8 mouse cellular contexts compared by ENCODE assay signal in the genomic region with DNA sequence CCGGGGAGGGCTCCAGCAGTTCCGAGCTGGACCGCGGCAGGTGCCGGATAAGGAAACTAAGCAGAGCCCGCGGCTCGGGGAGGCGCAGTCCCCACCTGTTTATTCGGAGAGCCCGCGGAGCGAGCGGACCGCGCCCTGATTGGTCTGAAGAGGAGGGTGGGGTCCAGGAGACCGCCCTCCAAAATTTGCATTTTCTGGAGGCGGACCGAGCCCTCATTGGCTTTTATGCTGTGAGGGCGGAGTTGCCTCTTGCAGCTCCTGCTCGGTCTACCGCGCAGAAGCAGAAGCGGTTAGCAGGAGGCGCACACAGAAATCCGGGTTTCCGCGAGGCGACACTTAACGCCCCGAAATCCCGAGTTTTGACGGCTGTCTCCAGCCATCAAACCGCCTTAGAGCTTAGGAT. TPM values are rescaled to one million over a fixed set of nuclear protein-coding genes. Genes with fewer than 3 reads are reported as not detected.
A peak's percentile ranks its signal among the peaks of the same experiment; 100 is the strongest.
DNase-seq lines count a peak whose midpoint lies in the region; ATAC-seq lines count a peak whose summit lies in the region.

No protein-coding gene starts in this region.

- peak; percentile 96 for ATAC-seq in megakaryocyte progenitor cell, adult 5-6 weeks (replicated peaks; ENCODE audit: poor library complexity)

- peak; percentile 76 to 79 for DNase-seq in adrenal gland, adult 18-20 months (ENCODE audit: low spot score in 2 of 2)
- DNase-seq in embryo, embryonic 10 days (ENCODE audit: low spot score) = peak; percentile 93
- DNase-seq in gastrocnemius, postnatal 10 days = peak; percentile 79
- DNase-seq in hindlimb bud, embryonic 11.5 days (ENCODE audit: extremely low spot score, low read depth, low spot score) = peak; percentile 62
- DNase-seq in left cerebral cortex, adult 9 months (ENCODE audit: low spot score in 2 of 2) = peak; percentile 58 to 88
- peak; percentile 80 for DNase-seq in right cerebral cortex, postnatal 14 days
- DNase-seq in urinary bladder, postnatal 25 days (ENCODE audit: low spot score) = peak; percentile 72

RNA-seq across cellular contexts. Expression of a gene that starts 1.4 kb away (rescaled TPM):
- total RNA-seq in adrenal gland, adult 18-20 months (2021) = not detected
- not detected for total RNA-seq in gastrocnemius, postnatal 10 days (2021)
- total RNA-seq in megakaryocyte progenitor cell, adult 5-6 weeks (2015) = not detected in 2 replicates
- total RNA-seq in megakaryocyte progenitor cell, adult 5-6 weeks (2017) = not detected in 2 replicates

RNA-seq across cellular contexts. Expression of a gene that starts 2.8 kb away (rescaled TPM):
- not detected for total RNA-seq in adrenal gland, adult 18-20 months (2021)
- total RNA-seq in gastrocnemius, postnatal 10 days (2021) = under 1 TPM; 0.49 to 0.63 TPM
- total RNA-seq in megakaryocyte progenitor cell, adult 5-6 weeks (2015) = not detected in 2 replicates
- total RNA-seq in megakaryocyte progenitor cell, adult 5-6 weeks (2017) = not detected in 2 replicates

RNA-seq across cellular contexts. Expression of a gene that starts 18.5 kb away (rescaled TPM):
- under 1 TPM; 0.19 to 0.23 TPM for total RNA-seq in adrenal gland, adult 18-20 months (2021)
- total RNA-seq in gastrocnemius, postnatal 10 days (2021) = 1 to 10 TPM; 4.7 to 4.9 TPM
- total RNA-seq in megakaryocyte progenitor cell, adult 5-6 weeks (2015) = 0.07 TPM in 1 of 2 replicates, not detected in the other
- total RNA-seq in megakaryocyte progenitor cell, adult 5-6 weeks (2017) = not detected in 2 replicates

RNA-seq across cellular contexts. Expression of a gene that starts 22.5 kb away (rescaled TPM):
- total RNA-seq in adrenal gland, adult 18-20 months (2021) = under 1 TPM in 1 of 2 experiments, not detected in 1; 0.29 TPM
- 1 to 10 TPM; 2.5 to 2.8 TPM for total RNA-seq in gastrocnemius, postnatal 10 days (2021)
- 0.15 TPM in 1 of 2 replicates, not detected in the other for total RNA-seq in megakaryocyte progenitor cell, adult 5-6 weeks (2015)
- 0.34 TPM in 1 of 2 replicates, not detected in the other for total RNA-seq in megakaryocyte progenitor cell, adult 5-6 weeks (2017)

RNA-seq across cellular contexts. Expression of a gene that starts 27.8 kb away (rescaled TPM):
- total RNA-seq in adrenal gland, adult 18-20 months (2021) = 10 to 100 TPM; 58.4 to 68.5 TPM
- 10 to 100 TPM; 23.9 to 28.6 TPM for total RNA-seq in gastrocnemius, postnatal 10 days (2021)
- 57.5 and 59.3 TPM in 2 replicates for total RNA-seq in megakaryocyte progenitor cell, adult 5-6 weeks (2015)
- total RNA-seq in megakaryocyte progenitor cell, adult 5-6 weeks (2017) = 23.4 and 25.8 TPM in 2 replicates

Comparison
In these comparisons a context has a peak if more than half of its experiments do, and no peak if none do; other contexts are left out.
1. Peak in every context shown above with its lines: DNase-seq and ATAC-seq.
2. RNA of a gene that starts 18.5 kb away (total RNA-seq): 4.7 to 4.9 TPM in gastrocnemius, postnatal 10 days; 0.19 to 0.23 TPM in adrenal gland, adult 18-20 months and 0.07 TPM in megakaryocyte progenitor cell, adult 5-6 weeks; every median in the first group is over 4 times any median in the second.